In the genomic region with DNA sequence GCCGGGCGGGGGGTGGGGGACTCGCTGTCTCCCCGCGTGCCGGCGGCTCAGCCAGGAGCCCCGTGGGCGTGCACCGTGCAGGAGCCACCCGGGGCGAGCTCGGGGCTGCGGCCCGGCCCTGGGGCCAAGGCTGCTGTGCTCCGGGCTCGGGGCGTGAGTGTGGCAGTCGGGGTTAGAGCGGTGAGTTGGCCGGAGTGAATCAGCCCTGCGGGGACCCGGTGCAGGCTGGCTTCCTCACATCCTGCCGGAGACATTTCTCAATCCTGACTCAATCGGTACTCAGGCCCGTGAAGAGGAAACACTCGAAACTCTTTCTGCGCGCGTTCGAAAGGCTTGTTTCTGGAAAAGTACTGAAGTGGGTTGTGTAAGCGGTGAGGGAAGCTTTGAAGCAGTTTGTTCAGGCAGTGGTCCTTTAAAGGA, we compare ENCODE assay signal across 8 mouse cellular contexts. TPM values are rescaled to one million over a fixed set of nuclear protein-coding genes. Genes with fewer than 3 reads are reported as not detected.
DNase-seq lines count a peak whose midpoint lies in the region; ATAC-seq and TF ChIP-seq lines count a peak whose summit lies in the region.

No protein-coding gene starts in this region.

- H3K4me3 ChIP-seq in CH12.LX (replicated peaks in 1 of 3; ENCODE audit: low read depth in 2 of 3, low read length in 2 of 3, poor library complexity in 1 of 3), result peak overlapping the region; percentile 83 to 97 (median 88)
- peak overlapping the region; percentile 97 for H3K4me3 ChIP-seq in embryonic fibroblast, embryonic 13.5 days (ENCODE audit: insufficient read depth, low read length)
- peak overlapping the region; percentile 100 for H3K4me3 ChIP-seq in intestine, embryonic 15.5 days (replicated peaks)

- TF ChIP-seq EP300 in CH12.LX (IDR thresholded peaks at IDR 0.05; ENCODE audit: low read length), result no peak

- peaks cover 0 to 2% of the 10 kb centered on the region in 2 experiments for H3K36me3 ChIP-seq in CH12.LX (replicated peaks in 1 of 2; ENCODE audit: control insufficient read depth in 1 of 2, insufficient read depth in 1 of 2, low read length in 1 of 2)
- no peaks in the 10 kb centered on the region for H3K36me3 ChIP-seq in intestine, embryonic 15.5 days

- TF ChIP-seq CTCF in CH12.LX (conservative IDR thresholded peaks at IDR 0.05 in 1 of 2, IDR thresholded peaks at IDR 0.05 in 1 of 2; ENCODE audit: low read depth in 2 of 2, low read length in 2 of 2), result no peak
- no peak for TF ChIP-seq CTCF in embryonic fibroblast, embryonic 13.5 days (IDR thresholded peaks at IDR 0.05; ENCODE audit: borderline replicate concordance, insufficient read depth, low read length)

- peak; percentile 77 for ATAC-seq in intestine, embryonic 15.5 days

- dilution Hi-C loops in CH12.LX (cut with MboI; ENCODE audit: extremely low pct_ligation_motif_present, extremely low pct_unique_long_range_greater_than_20kb, low sequenced_read_pairs), result no loop called here

- TF ChIP-seq RAD21 in CH12.LX (IDR thresholded peaks at IDR 0.05; ENCODE audit: low read depth, low read length), result no peak

- peak overlapping the region; percentile 86 for H3K9ac ChIP-seq in CH12.LX (ENCODE audit: insufficient read depth, low read depth)
- peak overlapping the region; percentile 93 for H3K9ac ChIP-seq in intestine, embryonic 15.5 days

- peaks cover 26% of the 10 kb centered on the region for H3K27me3 ChIP-seq in CH12.LX (replicated peaks)
- no peaks in the 10 kb centered on the region for H3K27me3 ChIP-seq in intestine, embryonic 15.5 days (replicated peaks)

- no peaks in the 10 kb centered on the region for H3K9me3 ChIP-seq in CH12.LX (replicated peaks; ENCODE audit: low read length)
- H3K9me3 ChIP-seq in intestine, embryonic 15.5 days, result no peaks in the 10 kb centered on the region

- peak overlapping the region; percentile 12; the same call in 1 of the 2 replicates for H3K27ac ChIP-seq in CH12.LX (ENCODE audit: insufficient read depth, low read depth)
- peak overlapping the region; percentile 93 for H3K27ac ChIP-seq in embryonic fibroblast, embryonic 13.5 days (ENCODE audit: insufficient read depth, low read length)
- H3K27ac ChIP-seq in intestine, embryonic 15.5 days, result peak overlapping the region; percentile 60

- peaks cover 31 to 53% of the 10 kb centered on the region in 2 experiments for H3K4me1 ChIP-seq in CH12.LX (ENCODE audit: control insufficient read depth in 1 of 2, insufficient read depth in 2 of 2)
- peaks cover 28% of the 10 kb centered on the region for H3K4me1 ChIP-seq in embryonic fibroblast, embryonic 13.5 days (ENCODE audit: control insufficient read depth, insufficient read depth, low read length)
- H3K4me1 ChIP-seq in intestine, embryonic 15.5 days (replicated peaks), result peaks cover 33% of the 10 kb centered on the region

- TF ChIP-seq POLR2A in CH12.LX (IDR thresholded peaks at IDR 0.05; ENCODE audit: low read depth, low read length), result no peak
- no peak for TF ChIP-seq POLR2A in embryonic fibroblast, embryonic 13.5 days (IDR thresholded peaks at IDR 0.05; ENCODE audit: low read depth, low read length)

- peak; percentile 54 to 63 for DNase-seq in adrenal gland, adult 18-20 months (ENCODE audit: low spot score in 2 of 2)
- DNase-seq in adrenal gland, postnatal 4 days (ENCODE audit: low spot score in 2 of 2), result no peak
- no peak for DNase-seq in CH12.LX (ENCODE audit: extremely low read depth)
- peak; percentile 84 to 86 for DNase-seq in lung, postnatal 4 days
- peak; percentile 51 for DNase-seq in yolk sac, embryonic 10.5 days (ENCODE audit: low spot score)
- DNase-seq in retina, postnatal 1 day, result no peak

- in situ Hi-C loops in CH12.LX (cut with MboI; ENCODE audit: low pct_ligation_motif_present, low pct_unique_long_range_greater_than_20kb, low sequenced_read_pairs), result no loop called here

- H3K4me2 ChIP-seq in CH12.LX (ENCODE audit: insufficient read depth, low read depth, poor library complexity, severe bottlenecking), result peak overlapping the region; percentile 87
- peak overlapping the region; percentile 91 for H3K4me2 ChIP-seq in intestine, embryonic 15.5 days (replicated peaks)

- under 1% methylated on average over 32 of the region's 32 CpGs for WGBS in intestine, embryonic 15.5 days

- H3K79me2 ChIP-seq in CH12.LX (replicated peaks; ENCODE audit: control insufficient read depth, extremely low read depth, insufficient read depth, poor library complexity, severe bottlenecking), result peaks cover 53% of the 10 kb centered on the region

TF ChIP-seq in CH12.LX, 34 proteins besides CTCF, POLR2A, EP300 and RAD21:
- TF ChIP-seq TBP (conservative IDR thresholded peaks at IDR 0.05; ENCODE audit: low read depth, low read length) (no peak), PAX5 (IDR thresholded peaks at IDR 0.05; ENCODE audit: low read length) (no peak), ZC3H11A (IDR thresholded peaks at IDR 0.05; ENCODE audit: low read depth, low read length) (no peak), HCFC1 (IDR thresholded peaks at IDR 0.05; ENCODE audit: low read depth, low read length) (no peak), GABPA (IDR thresholded peaks at IDR 0.05; ENCODE audit: insufficient replicate concordance, low read depth, low read length) (no peak), BHLHE40 (IDR thresholded peaks at IDR 0.05; ENCODE audit: low read depth, low read length) (no peak), ZKSCAN1 (IDR thresholded peaks at IDR 0.05; ENCODE audit: borderline replicate concordance, low read depth, low read length) (no peak), UBTF (IDR thresholded peaks at IDR 0.05; ENCODE audit: low read depth, low read length) (no peak), KAT2A (IDR thresholded peaks at IDR 0.05; ENCODE audit: insufficient replicate concordance, low read length) (no peak), ZNF384 (IDR thresholded peaks at IDR 0.05; ENCODE audit: low read depth, low read length) (no peak), ELF1 (IDR thresholded peaks at IDR 0.05; ENCODE audit: low read depth, low read length) (no peak), JUND (conservative IDR thresholded peaks at IDR 0.05; ENCODE audit: low read depth, low read length) (no peak), USF2 (conservative IDR thresholded peaks at IDR 0.05; ENCODE audit: low read depth, low read length) (no peak), ZMIZ1 (IDR thresholded peaks at IDR 0.05; ENCODE audit: low read depth, low read length) (no peak), NRF1 (IDR thresholded peaks at IDR 0.05; ENCODE audit: low read depth, low read length) (no peak), CHD1 (IDR thresholded peaks at IDR 0.05; ENCODE audit: low read depth, low read length) (no peak), MXI1 (IDR thresholded peaks at IDR 0.05; ENCODE audit: low read depth, low read length) (no peak), SIN3A (IDR thresholded peaks at IDR 0.05; ENCODE audit: low read length) (no peak)
TF ChIP-seq in CH12.LX: peak in this region for 0.

RNA-seq across cellular contexts. Expression of a gene that starts 0.9 kb away (rescaled TPM):
- 10 to 100 TPM; 47.8 to 65.5 TPM for total RNA-seq in adrenal gland, adult 18-20 months (2021)
- 10 to 100 TPM; 39.1 to 40.4 TPM for total RNA-seq in adrenal gland, postnatal 4 days (2021)
- total RNA-seq in CH12.LX (2012; rRNA removed), result 60.5 and 64.5 TPM in 2 replicates
- 38.1 and 39.8 TPM in 2 replicates for total RNA-seq in CH12.LX (2014; rRNA removed)
- polyA plus RNA-seq in CH12.LX (2012; ENCODE audit: insufficient read length, low read depth), result 50.4 and 50.8 TPM in 2 replicates
- 29.5 and 33.4 TPM in 2 replicates for polyA plus RNA-seq in embryonic fibroblast, embryonic 13.5 days (2011; ENCODE audit: insufficient read length, low read depth, missing spikeins)
- 32.6 and 33.5 TPM in 2 replicates for polyA plus RNA-seq in intestine, embryonic 15.5 days (2015; fragmentation: Nextera tagmentation; extraction: Ambion mirVana)

RNA-seq across cellular contexts. Expression of a gene that starts 17.2 kb away (rescaled TPM):
- total RNA-seq in adrenal gland, adult 18-20 months (2021), result 1 to 10 TPM; 4.2 to 5.6 TPM
- 10 to 100 TPM; 11.8 to 12.7 TPM for total RNA-seq in adrenal gland, postnatal 4 days (2021)
- total RNA-seq in CH12.LX (2012; rRNA removed) (2.5 and 4.7 TPM in 2 replicates), CH12.LX (2014; rRNA removed) (1.1 and 1.2 TPM in 2 replicates)
- 0.83 and 1.1 TPM in 2 replicates for polyA plus RNA-seq in CH12.LX (2012; ENCODE audit: insufficient read length, low read depth)
- 15.2 and 31.9 TPM in 2 replicates for polyA plus RNA-seq in embryonic fibroblast, embryonic 13.5 days (2011; ENCODE audit: insufficient read length, low read depth, missing spikeins)
- polyA plus RNA-seq in intestine, embryonic 15.5 days (2015; fragmentation: Nextera tagmentation; extraction: Ambion mirVana), result 18.4 and 19.1 TPM in 2 replicates

Comparison
In these comparisons a context has a peak if more than half of its experiments do, and no peak if none do; other contexts are left out.
1. DNase-seq: peak in adrenal gland, adult 18-20 months (2 of 2), lung, postnatal 4 days (2 of 2) and yolk sac, embryonic 10.5 days (single experiment); none in adrenal gland, postnatal 4 days (0 of 2), CH12.LX (single experiment) and retina, postnatal 1 day (single experiment).
2. H3K27ac ChIP-seq: peak in every context shown above with its lines; median percentile 93 in embryonic fibroblast, embryonic 13.5 days; 60 in intestine, embryonic 15.5 days; 12 in CH12.LX.
3. Peak in every context shown above with its lines, with median percentiles within 50 percentile points of each other: H3K4me3 ChIP-seq.